Mouse (Mus musculus): ENCODE measurements around the gene Zcchc2.
A peak's percentile ranks its signal among the peaks of the same experiment; 100 is the strongest.

DNA sequence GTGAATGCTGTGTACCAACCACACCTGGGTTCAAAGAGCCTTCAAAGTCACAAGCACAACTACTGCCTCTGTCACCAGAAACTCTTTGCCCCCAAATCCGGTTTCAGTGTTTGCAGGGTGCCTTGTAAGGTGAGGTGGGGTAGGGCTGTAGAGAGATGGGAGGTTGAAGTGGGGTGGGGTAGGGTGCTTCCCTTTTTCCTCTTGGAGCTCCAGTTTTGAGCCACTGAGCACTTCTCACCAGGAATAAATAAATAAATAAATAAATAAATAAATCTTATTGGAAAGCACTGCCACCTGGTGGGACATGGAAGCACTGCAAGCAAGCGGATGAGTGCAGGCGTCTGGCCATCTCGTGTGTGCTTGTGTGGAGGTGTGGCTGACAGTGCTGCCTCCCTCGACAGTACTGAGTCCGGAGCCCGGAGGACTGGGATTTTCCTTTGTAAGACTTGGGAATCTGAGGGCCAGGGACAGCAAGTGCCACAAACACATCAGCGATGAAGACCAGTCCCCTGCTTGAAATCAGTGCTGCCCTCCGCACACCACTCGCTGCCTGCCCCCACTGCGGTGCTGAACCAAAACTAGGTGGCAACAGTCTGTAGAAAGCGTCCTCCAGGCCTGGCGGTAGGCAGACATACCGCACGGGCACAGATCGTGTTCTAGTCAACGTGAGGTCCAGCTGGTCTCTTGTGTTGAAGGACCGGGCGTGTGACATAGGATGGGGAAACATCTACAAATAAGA, 46.8 kb downstream of the Zcchc2 start:
- TF ChIP-seq MEF2A (IDR thresholded peaks at IDR 0.05; ENCODE audit: borderline replicate concordance, low read depth, low read length): no peak
- TF ChIP-seq GABPA (IDR thresholded peaks at IDR 0.05; ENCODE audit: insufficient replicate concordance, low read depth, low read length): no peak
- peak; percentile 76 for TF ChIP-seq SMC3 (IDR thresholded peaks at IDR 0.05; ENCODE audit: low read depth, low read length)
- no peak for TF ChIP-seq BHLHE40 (IDR thresholded peaks at IDR 0.05; ENCODE audit: low read depth, low read length)
- peak; percentile 73 to 82 for TF ChIP-seq CTCF (conservative IDR thresholded peaks at IDR 0.05 in 1 of 2, IDR thresholded peaks at IDR 0.05 in 1 of 2; ENCODE audit: low read depth in 2 of 2, low read length in 2 of 2)
- no peak for TF ChIP-seq POLR2A (IDR thresholded peaks at IDR 0.05; ENCODE audit: low read depth, low read length)
- no peak for TF ChIP-seq HCFC1 (IDR thresholded peaks at IDR 0.05; ENCODE audit: low read depth, low read length)
- no peak for TF ChIP-seq TCF12 (IDR thresholded peaks at IDR 0.05; ENCODE audit: low read depth, low read length)

Measured in CH12.LX (cell line).